Mouse (Mus musculus): ENCODE results near the gene Htra1.

- no peak for TF ChIP-seq CTCF (IDR thresholded peaks at IDR 0.05; ENCODE audit: extremely low read depth, insufficient read depth, low read length)
- TF ChIP-seq POLR2A (IDR thresholded peaks at IDR 0.05; ENCODE audit: extremely low read depth, insufficient read depth, low read length) = no peak
Measured at GRCm38 (mm10) chr7:131004071-131004470, 68.2 kb downstream of the Htra1 start.
